Mouse (Mus musculus) embryonic facial prominence, embryonic 15.5 days (tissue): ENCODE data around the gene Isl1. TPM values are rescaled to one million over a fixed set of nuclear protein-coding genes. Genes with fewer than 3 reads are reported as not detected.
A peak's percentile ranks its signal among the peaks of the same experiment; 100 is the strongest.

Source experiments
- ATAC-seq: fragments of 200-750 bp; cut with Nextera tagmentation; 2 replicates; pipeline ENCODE4 v1.8.0; 2017; ENCODE audit warnings: low read depth, moderate TSS enrichment; ENCODE audit not compliant: insufficient number of reproducible peaks, low FRiP score, low TSS enrichment
- H3K27ac ChIP-seq: fragments of 300-500 bp; sonication (generic); replicated peaks from 2 replicates; pipeline ENCODE4 v1.5.1; 2015; ENCODE audit warnings: mild to moderate bottlenecking, inconsistent platforms
- H3K27me3 ChIP-seq: fragments of 300-500 bp; sonication (generic); 2 replicates; pipeline ENCODE4 v1.6.1; 2015; ENCODE audit warnings: inconsistent platforms
- H3K36me3 ChIP-seq: fragments of 300-500 bp; sonication (generic); 2 replicates; pipeline ENCODE4 v1.6.1; 2015; ENCODE audit warnings: mild to moderate bottlenecking, inconsistent platforms
- H3K4me1 ChIP-seq: fragments of 300-500 bp; sonication (generic); 2 replicates; pipeline ENCODE4 v1.6.1; 2015; ENCODE audit warnings: inconsistent platforms
- H3K4me2 ChIP-seq: fragments of 300-500 bp; sonication (generic); replicated peaks from 2 replicates; pipeline ENCODE4 v1.6.1; 2015; ENCODE audit warnings: mild to moderate bottlenecking, inconsistent platforms
- H3K4me3 ChIP-seq: fragments of 300-500 bp; sonication (generic); replicated peaks from 2 replicates; pipeline ENCODE4 v1.5.1; 2015; ENCODE audit warnings: mild to moderate bottlenecking, inconsistent platforms
- H3K9ac ChIP-seq: fragments of 300-500 bp; sonication (generic); 2 replicates; pipeline ENCODE4 v1.6.1; 2015; ENCODE audit warnings: inconsistent platforms
- H3K9me3 ChIP-seq: fragments of 300-500 bp; sonication (generic); replicated peaks from 2 replicates; pipeline ENCODE4 v1.6.1; 2016; ENCODE audit warnings: inconsistent platforms
- WGBS: fragments of 180-500 bp; shearing (Covaris S2); methylation state at CpG from one replicate; pipeline ENCODE4 v1.1.7; 2015; 5-methylcytosine and 5-hydroxymethylcytosine counted together
- polyA plus RNA-seq: library from polyadenylated mRNA; unstranded; fragments of >200 nt; fragmentation: Nextera tagmentation; extraction: Ambion mirVana; gene quantifications from 2 replicates; pipeline ENCODE4 v1.2.1, GENCODE M21; 2015

Gene Isl1
- polyA plus RNA-seq, 1 experiment from 2014 or later, result 21.8 TPM

- H3K9me3 ChIP-seq, result no peaks in the 10 kb centered on the region
- peaks cover 15% of the 10 kb centered on the region for H3K4me1 ChIP-seq
- peaks cover 86% of the 10 kb centered on the region for H3K27me3 ChIP-seq
- H3K4me2 ChIP-seq, result peak overlapping the region; percentile 37
- H3K9ac ChIP-seq, result no peak overlapping the region
- no peaks in the 10 kb centered on the region for H3K36me3 ChIP-seq
- under 1% methylated on average over 25 of the region's 25 CpGs for WGBS
- no peak overlapping the region for H3K27ac ChIP-seq
- H3K4me3 ChIP-seq, result peak overlapping the region; percentile 13
- 0 out of 2 replicates have a peak, but pooled peaks have one; percentile 29 for ATAC-seq
Measured at GRCm38 (mm10) chr13:116304713-116305470, 4.6 kb downstream of the Isl1 start.

GRCm38 (mm10) chr13:116303766-116304165, 5.7 kb downstream of the Isl1 start:
- no peaks in the 10 kb centered on the region for H3K36me3 ChIP-seq
- H3K9ac ChIP-seq, result no peak overlapping the region
- no peak overlapping the region for H3K4me3 ChIP-seq
- WGBS, result 6% methylated on average over 6 of the region's 6 CpGs
- no peak overlapping the region; the same call in 1 of the 2 replicates for H3K4me2 ChIP-seq
- no peak for ATAC-seq
- no peak overlapping the region for H3K27ac ChIP-seq
- no peaks in the 10 kb centered on the region for H3K9me3 ChIP-seq
- 0 out of 2 replicates have a peak, but pooled peaks cover 8% of the 10 kb centered on the region for H3K4me1 ChIP-seq
- H3K27me3 ChIP-seq, result peaks cover 87% of the 10 kb centered on the region

- ATAC-seq, result no peak
- H3K27ac ChIP-seq, result no peak overlapping the region
- 17% methylated on average over 15 of the region's 15 CpGs for WGBS
- peaks cover 85% of the 10 kb centered on the region for H3K27me3 ChIP-seq
- no peak overlapping the region for H3K4me2 ChIP-seq
- H3K9ac ChIP-seq, result no peak overlapping the region
- H3K9me3 ChIP-seq, result no peaks in the 10 kb centered on the region
- 0 out of 2 replicates have a peak, but pooled peaks cover 8% of the 10 kb centered on the region for H3K4me1 ChIP-seq
- H3K4me3 ChIP-seq, result no peak overlapping the region; the same call in 1 of the 2 replicates
- no peaks in the 10 kb centered on the region for H3K36me3 ChIP-seq
Measured at GRCm38 (mm10) chr13:116302861-116303260, 6.6 kb downstream of the Isl1 start.

- no peaks in the 10 kb centered on the region for H3K9me3 ChIP-seq
- H3K4me2 ChIP-seq, result no peak overlapping the region
- WGBS, result 17% methylated on average over 3 of the region's 3 CpGs
- H3K9ac ChIP-seq, result no peak overlapping the region
- H3K4me1 ChIP-seq, result peaks cover 12% of the 10 kb centered on the region
- no peak overlapping the region for H3K27ac ChIP-seq
- no peaks in the 10 kb centered on the region for H3K36me3 ChIP-seq
- ATAC-seq, result no peak
- H3K4me3 ChIP-seq, result no peak overlapping the region
- H3K27me3 ChIP-seq, result peaks cover 89% of the 10 kb centered on the region
Measured at GRCm38 (mm10) chr13:116301706-116302105, 7.8 kb downstream of the Isl1 start.

- no peaks in the 10 kb centered on the region for H3K36me3 ChIP-seq
- H3K9ac ChIP-seq, result no peak overlapping the region
- ATAC-seq, result no peak
- H3K4me3 ChIP-seq, result no peak overlapping the region
- H3K9me3 ChIP-seq, result no peaks in the 10 kb centered on the region
- peaks cover 5% of the 10 kb centered on the region for H3K4me1 ChIP-seq
- WGBS, result 14% methylated on average over 7 of the region's 7 CpGs
- H3K4me2 ChIP-seq, result no peak overlapping the region
- H3K27me3 ChIP-seq, result peaks cover 87% of the 10 kb centered on the region
- H3K27ac ChIP-seq, result no peak overlapping the region
Measured at GRCm38 (mm10) chr13:116299241-116299640, 10.2 kb downstream of the Isl1 start.

GRCm38 (mm10) chr13:116298641-116299170, 10.8 kb downstream of the Isl1 start:
- H3K9ac ChIP-seq, result no peak overlapping the region
- no peaks in the 10 kb centered on the region for H3K36me3 ChIP-seq
- no peak overlapping the region for H3K4me2 ChIP-seq
- H3K27me3 ChIP-seq, result peaks cover 87% of the 10 kb centered on the region
- no peaks in the 10 kb centered on the region for H3K9me3 ChIP-seq
- H3K4me3 ChIP-seq, result no peak overlapping the region
- no peak for ATAC-seq
- peaks cover 10% of the 10 kb centered on the region for H3K4me1 ChIP-seq
- H3K27ac ChIP-seq, result no peak overlapping the region
- 10% methylated on average over 13 of the region's 13 CpGs for WGBS

GRCm38 (mm10) chr13:116298001-116298400, 11.5 kb downstream of the Isl1 start:
- Histone ChIP-seq H3K36me3 (no peaks in the 10 kb centered on the region), H3K4me2 (peak overlapping the region; percentile 38; the same call in 1 of the 2 replicates), H3K4me3 (peak overlapping the region; percentile 18; the same call in 1 of the 2 replicates), H3K4me1 (peaks cover 12% of the 10 kb centered on the region), H3K27ac (no peak overlapping the region), H3K9ac (no peak overlapping the region), H3K9me3 (no peaks in the 10 kb centered on the region), H3K27me3 (peaks cover 87% of the 10 kb centered on the region)
- 6% methylated on average over 8 of the region's 8 CpGs for WGBS
- no peak for ATAC-seq

GRCm38 (mm10) chr13:116297048-116297811, 12.3 kb downstream of the Isl1 start:
- under 1% methylated on average over 33 of the region's 33 CpGs for WGBS

GRCm38 (mm10) chr13:116295401-116295800, 14.1 kb downstream of the Isl1 start:
- no peaks in the 10 kb centered on the region for H3K36me3 ChIP-seq
- no peak overlapping the region for H3K4me3 ChIP-seq
- no peaks in the 10 kb centered on the region for H3K9me3 ChIP-seq
- H3K9ac ChIP-seq, result no peak overlapping the region
- peaks cover 12% of the 10 kb centered on the region for H3K4me1 ChIP-seq
- no peak overlapping the region for H3K4me2 ChIP-seq
- H3K27me3 ChIP-seq, result peaks cover 67% of the 10 kb centered on the region
- 21% methylated on average over 4 of the region's 4 CpGs for WGBS
- ATAC-seq, result no peak
- H3K27ac ChIP-seq, result no peak overlapping the region

More at GRCm38 (mm10) chr13:116297048-116297811, 12.3 kb downstream of the Isl1 start:
- Histone ChIP-seq H3K9me3 (no peaks in the 10 kb centered on the region), H3K27ac (no peak overlapping the region), H3K9ac (no peak overlapping the region), H3K27me3 (peaks cover 85% of the 10 kb centered on the region), H3K4me2 (peak overlapping the region; percentile 38), H3K4me3 (peak overlapping the region; percentile 18), H3K36me3 (no peaks in the 10 kb centered on the region), H3K4me1 (peaks cover 12% of the 10 kb centered on the region)
- ATAC-seq, result peak; percentile 70; the same call in 1 of the 2 replicates

GRCm38 (mm10) chr13:116294734-116295133, 14.8 kb downstream of the Isl1 start:
- H3K9ac ChIP-seq, result no peak overlapping the region
- 13% methylated on average over 6 of the region's 6 CpGs for WGBS
- ATAC-seq, result no peak
- peaks cover 12% of the 10 kb centered on the region for H3K4me1 ChIP-seq
- peaks cover 61% of the 10 kb centered on the region for H3K27me3 ChIP-seq
- H3K4me2 ChIP-seq, result no peak overlapping the region
- no peak overlapping the region for H3K27ac ChIP-seq
- no peaks in the 10 kb centered on the region for H3K36me3 ChIP-seq
- no peaks in the 10 kb centered on the region for H3K9me3 ChIP-seq
- H3K4me3 ChIP-seq, result no peak overlapping the region

- Histone ChIP-seq H3K9me3 (no peaks in the 10 kb centered on the region), H3K9ac (no peak overlapping the region), H3K4me3 (peak overlapping the region; percentile 9; the same call in 1 of the 2 replicates), H3K27me3 (peaks cover 55% of the 10 kb centered on the region), H3K4me1 (peaks cover 12% of the 10 kb centered on the region), H3K36me3 (no peaks in the 10 kb centered on the region), H3K27ac (no peak overlapping the region), H3K4me2 (peak overlapping the region; percentile 30)
- ATAC-seq, result no peak
- WGBS, result 2% methylated on average over 11 of the region's 11 CpGs
Measured at GRCm38 (mm10) chr13:116294151-116294461, 15.4 kb downstream of the Isl1 start.
